Mouse (Mus musculus): ENCODE measurements at regions not wholly inside any gene's neighbourhood (a gene's known extent, or its start where the extent isn't known, plus 50 kb on each side); places are given as distances from the start of the nearest gene placed in this dataset.

DNA sequence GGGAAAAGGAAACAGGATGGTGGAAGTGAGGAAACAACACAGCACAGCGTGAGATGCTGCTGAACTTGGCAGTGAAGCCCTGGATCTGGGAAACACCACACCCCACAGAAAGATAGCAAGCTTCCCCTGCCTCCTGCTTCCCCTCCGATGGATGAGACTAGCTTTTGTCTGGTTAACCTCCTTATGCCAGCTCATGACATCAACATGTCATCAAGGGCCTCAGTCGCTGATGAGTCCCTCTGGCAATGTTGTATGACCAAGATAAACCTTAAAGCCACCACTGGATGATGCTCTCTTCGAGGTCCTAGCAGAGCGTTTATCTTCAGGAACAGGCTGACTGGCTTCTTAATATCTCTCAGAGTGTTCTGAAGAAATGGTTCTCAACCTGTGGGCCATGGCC is 388.1 kb downstream of the Cd83 start:
- DNase-seq (ENCODE audit: low spot score) (no peak), ATAC-seq (ENCODE audit: insufficient number of reproducible peaks, low FRiP score, low TSS enrichment, low read depth) (no peak)
- no peak overlapping the region for H3K4me3 ChIP-seq (ENCODE audit: low read depth, low read length)
- no peaks in the 10 kb centered on the region for H3K27me3 ChIP-seq (ENCODE audit: control insufficient read depth, insufficient read depth, low read length)
- H3K27ac ChIP-seq (replicated peaks; ENCODE audit: low read depth, low read length) = no peak overlapping the region
- 87% methylated on average over 5 of the region's 5 CpGs for whole genome bisulfite sequencing
- no peaks in the 10 kb centered on the region for H3K4me1 ChIP-seq (ENCODE audit: control insufficient read depth, insufficient read depth, low read length)
- H3K9ac ChIP-seq (ENCODE audit: low read length) = no peak overlapping the region
- H3K4me2 ChIP-seq (ENCODE audit: low read depth, severe bottlenecking) = no peak overlapping the region
- no peaks in the 10 kb centered on the region for H3K36me3 ChIP-seq (ENCODE audit: control insufficient read depth, insufficient read depth, low read length)
- no peaks in the 10 kb centered on the region for H3K9me3 ChIP-seq (ENCODE audit: control insufficient read depth, low read length)

- no peaks in the 10 kb centered on the region for H3K36me3 ChIP-seq (ENCODE audit: control insufficient read depth, insufficient read depth, low read length)
- H3K27ac ChIP-seq (replicated peaks; ENCODE audit: low read depth, low read length) = no peak overlapping the region
- ATAC-seq (ENCODE audit: insufficient number of reproducible peaks, low FRiP score, low TSS enrichment, low read depth) = no peak
- no peak for DNase-seq (ENCODE audit: low spot score)
- H3K9me3 ChIP-seq (ENCODE audit: control insufficient read depth, low read length) = no peaks in the 10 kb centered on the region
- H3K4me3 ChIP-seq (ENCODE audit: low read depth, low read length) = no peak overlapping the region
- H3K4me2 ChIP-seq (ENCODE audit: low read depth, severe bottlenecking) = no peak overlapping the region
- H3K4me1 ChIP-seq (ENCODE audit: control insufficient read depth, insufficient read depth, low read length) = no peaks in the 10 kb centered on the region
- 93% methylated on average over 2 of the region's 2 CpGs for WGBS
- H3K27me3 ChIP-seq (ENCODE audit: control insufficient read depth, insufficient read depth, low read length) = no peaks in the 10 kb centered on the region
- H3K9ac ChIP-seq (ENCODE audit: low read length) = no peak overlapping the region
Observed at GRCm38 (mm10) chr13:44174236-44174635, 389.7 kb downstream of the Cd83 start.

GRCm38 (mm10) chr13:44175300-44176036 is 390.9 kb downstream of the Cd83 start:
- Histone ChIP-seq H3K36me3 (ENCODE audit: control insufficient read depth, insufficient read depth, low read length) (no peaks in the 10 kb centered on the region), H3K9me3 (ENCODE audit: control insufficient read depth, low read length) (no peaks in the 10 kb centered on the region), H3K9ac (ENCODE audit: low read length) (no peak overlapping the region), H3K27ac (replicated peaks; ENCODE audit: low read depth, low read length) (no peak overlapping the region), H3K27me3 (ENCODE audit: control insufficient read depth, insufficient read depth, low read length) (no peaks in the 10 kb centered on the region), H3K4me2 (ENCODE audit: low read depth, severe bottlenecking) (no peak overlapping the region), H3K4me1 (ENCODE audit: control insufficient read depth, insufficient read depth, low read length) (no peaks in the 10 kb centered on the region), H3K4me3 (ENCODE audit: low read depth, low read length) (no peak overlapping the region)
- DNase-seq (ENCODE audit: low spot score) (no peak), ATAC-seq (ENCODE audit: insufficient number of reproducible peaks, low FRiP score, low TSS enrichment, low read depth) (no peak)
- 88% methylated on average over 8 of the region's 8 CpGs for WGBS

GRCm38 (mm10) chr13:44176121-44176520 is 391.5 kb downstream of the Cd83 start:
- H3K4me1 ChIP-seq (ENCODE audit: control insufficient read depth, insufficient read depth, low read length) = no peaks in the 10 kb centered on the region
- DNase-seq (ENCODE audit: low spot score) = no peak
- H3K9ac ChIP-seq (ENCODE audit: low read length) = no peak overlapping the region
- no peaks in the 10 kb centered on the region for H3K9me3 ChIP-seq (ENCODE audit: control insufficient read depth, low read length)
- no peak overlapping the region for H3K4me3 ChIP-seq (ENCODE audit: low read depth, low read length)
- no peak for ATAC-seq (ENCODE audit: insufficient number of reproducible peaks, low FRiP score, low TSS enrichment, low read depth)
- no peak overlapping the region for H3K4me2 ChIP-seq (ENCODE audit: low read depth, severe bottlenecking)
- 89% methylated on average over 8 of the region's 8 CpGs for WGBS
- no peaks in the 10 kb centered on the region for H3K36me3 ChIP-seq (ENCODE audit: control insufficient read depth, insufficient read depth, low read length)
- H3K27me3 ChIP-seq (ENCODE audit: control insufficient read depth, insufficient read depth, low read length) = no peaks in the 10 kb centered on the region
- H3K27ac ChIP-seq (replicated peaks; ENCODE audit: low read depth, low read length) = no peak overlapping the region

DNA sequence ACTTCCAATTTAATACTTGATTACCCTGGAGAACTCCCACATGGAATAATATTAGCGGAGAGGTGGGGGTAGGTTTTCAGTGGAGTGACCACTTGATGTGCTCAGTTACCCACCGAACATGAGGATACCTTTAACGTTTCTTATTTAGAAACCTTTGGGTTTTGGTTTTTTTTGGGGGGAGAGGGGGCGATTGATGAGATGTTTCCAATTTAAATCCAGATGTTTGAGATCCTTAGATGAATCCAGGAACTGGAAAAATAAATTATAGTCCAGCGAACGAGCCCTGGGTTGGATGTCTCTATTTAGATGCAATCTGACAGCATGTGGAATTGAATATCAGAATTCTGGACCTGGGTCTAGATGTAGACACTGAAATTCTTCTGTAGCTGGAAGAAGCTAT is 393.4 kb downstream of the Cd83 start:
- DNase-seq (ENCODE audit: low spot score) = no peak
- no peaks in the 10 kb centered on the region for H3K27me3 ChIP-seq (ENCODE audit: control insufficient read depth, insufficient read depth, low read length)
- H3K4me3 ChIP-seq (ENCODE audit: low read depth, low read length) = no peak overlapping the region
- no peak overlapping the region for H3K9ac ChIP-seq (ENCODE audit: low read length)
- H3K4me2 ChIP-seq (ENCODE audit: low read depth, severe bottlenecking) = no peak overlapping the region
- WGBS = 61% methylated on average over 6 of the region's 6 CpGs
- H3K4me1 ChIP-seq (ENCODE audit: control insufficient read depth, insufficient read depth, low read length) = no peaks in the 10 kb centered on the region
- no peak for ATAC-seq (ENCODE audit: insufficient number of reproducible peaks, low FRiP score, low TSS enrichment, low read depth)
- H3K27ac ChIP-seq (replicated peaks; ENCODE audit: low read depth, low read length) = no peak overlapping the region
- H3K36me3 ChIP-seq (ENCODE audit: control insufficient read depth, insufficient read depth, low read length) = no peaks in the 10 kb centered on the region
- no peaks in the 10 kb centered on the region for H3K9me3 ChIP-seq (ENCODE audit: control insufficient read depth, low read length)

DNA sequence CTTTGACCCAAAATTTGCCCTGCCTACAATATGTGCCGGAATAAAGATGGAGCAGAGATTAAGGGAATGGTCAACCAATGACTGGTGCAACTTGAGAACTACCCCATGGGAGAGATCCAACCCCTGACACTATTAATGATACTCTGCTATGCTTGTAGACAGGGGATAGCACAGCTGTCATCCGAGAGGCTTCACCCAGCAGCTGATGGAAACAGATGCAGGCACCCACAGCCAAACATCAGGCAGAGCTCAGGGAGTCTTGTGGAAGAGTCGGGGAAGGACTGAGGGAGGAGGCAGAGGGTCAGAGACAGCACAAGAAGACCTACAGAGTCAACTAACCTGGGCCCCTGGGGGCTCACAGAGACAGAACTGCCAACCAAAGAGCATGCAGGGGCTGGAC is 395.8 kb downstream of the Cd83 start:
- Histone ChIP-seq H3K4me3 (ENCODE audit: low read depth, low read length) (no peak overlapping the region), H3K27me3 (ENCODE audit: control insufficient read depth, insufficient read depth, low read length) (no peaks in the 10 kb centered on the region), H3K9me3 (ENCODE audit: control insufficient read depth, low read length) (no peaks in the 10 kb centered on the region), H3K9ac (ENCODE audit: low read length) (no peak overlapping the region), H3K36me3 (ENCODE audit: control insufficient read depth, insufficient read depth, low read length) (no peaks in the 10 kb centered on the region), H3K4me1 (ENCODE audit: control insufficient read depth, insufficient read depth, low read length) (no peaks in the 10 kb centered on the region), H3K4me2 (ENCODE audit: low read depth, severe bottlenecking) (no peak overlapping the region), H3K27ac (replicated peaks; ENCODE audit: low read depth, low read length) (no peak overlapping the region)
- ATAC-seq (ENCODE audit: insufficient number of reproducible peaks, low FRiP score, low TSS enrichment, low read depth) (no peak), DNase-seq (ENCODE audit: low spot score) (no peak)
- WGBS = 76% methylated on average over 3 of the region's 3 CpGs

- Histone ChIP-seq H3K36me3 (ENCODE audit: control insufficient read depth, insufficient read depth, low read length) (no peaks in the 10 kb centered on the region), H3K27ac (replicated peaks; ENCODE audit: low read depth, low read length) (peak overlapping the region; percentile 24; the same call in 1 of the 2 replicates), H3K9ac (ENCODE audit: low read length) (no peak overlapping the region), H3K4me2 (ENCODE audit: low read depth, severe bottlenecking) (no peak overlapping the region), H3K27me3 (ENCODE audit: control insufficient read depth, insufficient read depth, low read length) (no peaks in the 10 kb centered on the region), H3K4me3 (ENCODE audit: low read depth, low read length) (no peak overlapping the region), H3K9me3 (ENCODE audit: control insufficient read depth, low read length) (no peaks in the 10 kb centered on the region), H3K4me1 (ENCODE audit: control insufficient read depth, insufficient read depth, low read length) (no peaks in the 10 kb centered on the region)
- peak; percentile 55 for DNase-seq (ENCODE audit: low spot score)
- WGBS = 43% methylated on average over 15 of the region's 15 CpGs
- no peak for ATAC-seq (ENCODE audit: insufficient number of reproducible peaks, low FRiP score, low TSS enrichment, low read depth)
Observed at GRCm38 (mm10) chr13:44182544-44183191, 398.1 kb downstream of the Cd83 start.

DNA sequence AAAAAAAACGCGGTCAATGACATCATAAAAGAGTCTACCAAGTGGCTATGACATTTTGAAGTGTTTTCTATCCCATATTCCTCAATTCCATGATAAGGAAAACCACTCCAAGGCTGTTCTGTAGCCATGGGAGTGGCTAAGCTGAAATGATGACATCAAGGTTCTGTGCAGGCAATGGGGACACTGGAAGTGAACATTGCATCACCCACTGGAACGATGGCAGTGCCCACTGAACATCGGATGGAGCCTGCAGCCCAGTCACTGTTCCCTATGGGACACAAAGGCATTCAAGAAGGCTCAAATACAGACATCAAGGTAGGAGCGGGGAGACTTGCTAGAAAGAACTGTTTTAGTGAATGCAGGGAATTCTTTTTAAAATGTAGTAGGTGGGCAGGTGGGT is 410.8 kb downstream of the Cd83 start:
- H3K4me2 ChIP-seq (ENCODE audit: low read depth, severe bottlenecking) = no peak overlapping the region
- H3K9me3 ChIP-seq (ENCODE audit: control insufficient read depth, low read length) = no peaks in the 10 kb centered on the region
- H3K27ac ChIP-seq (replicated peaks; ENCODE audit: low read depth, low read length) = no peak overlapping the region
- ATAC-seq (ENCODE audit: insufficient number of reproducible peaks, low FRiP score, low TSS enrichment, low read depth) = no peak
- 92% methylated on average over 5 of the region's 5 CpGs for WGBS
- H3K4me1 ChIP-seq (ENCODE audit: control insufficient read depth, insufficient read depth, low read length) = no peaks in the 10 kb centered on the region
- no peak overlapping the region for H3K4me3 ChIP-seq (ENCODE audit: low read depth, low read length)
- no peaks in the 10 kb centered on the region for H3K27me3 ChIP-seq (ENCODE audit: control insufficient read depth, insufficient read depth, low read length)
- no peaks in the 10 kb centered on the region for H3K36me3 ChIP-seq (ENCODE audit: control insufficient read depth, insufficient read depth, low read length)
- DNase-seq (ENCODE audit: low spot score) = no peak
- H3K9ac ChIP-seq (ENCODE audit: low read length) = no peak overlapping the region
